Mouse (Mus musculus) left cerebral cortex, postnatal 14 days (tissue): Measurements from ENCODE around the gene Psenen. TPM values are rescaled to one million over a fixed set of nuclear protein-coding genes. Genes with fewer than 3 reads are reported as not detected.

Source experiments
- DNase-seq, 2 experiments: peaks; one replicate each; pipeline ENCODE4 v3.0.0; 2021 to 2022; ENCODE audit warnings: low spot score in 2 of 2, mixed read lengths in 1 of 2
- intact Hi-C: fragments of 180-260 bp; cut with DNase I; formaldehyde crosslinking; loops from one replicate; pipeline ENCODE4 v1.15.1; 2025
- long read RNA-seq, 2 experiments: library from polyadenylated mRNA; stranded (forward); transcript quantifications; one replicate each; pipeline ENCODE4 v2.0.0; 2021
- total RNA-seq, 2 experiments: library from RNA; stranded (reverse); gene quantifications; 2 replicates each; pipeline ENCODE4 v1.2.3; 2021

Gene Psenen
- 10 to 100 TPM; 81.0 to 81.3 TPM for total RNA-seq
- long read RNA-seq, experiment 1, transcript Psenen-201 (4 exons, 708 nt), result major isoform, 20 of 31 reads
- long read RNA-seq, experiment 1, partial matches to known transcripts, result 2 of 31 reads
- long read RNA-seq, experiment 1, other reads (novel, unspliced or antisense), result 4 of 31 reads
- long read RNA-seq, experiment 2, transcript Psenen-201 (4 exons, 708 nt), result major isoform, 28 of 36 reads
- long read RNA-seq, experiment 2, transcript Psenen-203 (3 exons, 669 nt), result minor isoform, 5 of 36 reads
- long read RNA-seq, experiment 2, partial matches to known transcripts, result 0 of 36 reads
- long read RNA-seq, experiment 2, other reads (novel, unspliced or antisense), result 0 of 36 reads

DNA sequence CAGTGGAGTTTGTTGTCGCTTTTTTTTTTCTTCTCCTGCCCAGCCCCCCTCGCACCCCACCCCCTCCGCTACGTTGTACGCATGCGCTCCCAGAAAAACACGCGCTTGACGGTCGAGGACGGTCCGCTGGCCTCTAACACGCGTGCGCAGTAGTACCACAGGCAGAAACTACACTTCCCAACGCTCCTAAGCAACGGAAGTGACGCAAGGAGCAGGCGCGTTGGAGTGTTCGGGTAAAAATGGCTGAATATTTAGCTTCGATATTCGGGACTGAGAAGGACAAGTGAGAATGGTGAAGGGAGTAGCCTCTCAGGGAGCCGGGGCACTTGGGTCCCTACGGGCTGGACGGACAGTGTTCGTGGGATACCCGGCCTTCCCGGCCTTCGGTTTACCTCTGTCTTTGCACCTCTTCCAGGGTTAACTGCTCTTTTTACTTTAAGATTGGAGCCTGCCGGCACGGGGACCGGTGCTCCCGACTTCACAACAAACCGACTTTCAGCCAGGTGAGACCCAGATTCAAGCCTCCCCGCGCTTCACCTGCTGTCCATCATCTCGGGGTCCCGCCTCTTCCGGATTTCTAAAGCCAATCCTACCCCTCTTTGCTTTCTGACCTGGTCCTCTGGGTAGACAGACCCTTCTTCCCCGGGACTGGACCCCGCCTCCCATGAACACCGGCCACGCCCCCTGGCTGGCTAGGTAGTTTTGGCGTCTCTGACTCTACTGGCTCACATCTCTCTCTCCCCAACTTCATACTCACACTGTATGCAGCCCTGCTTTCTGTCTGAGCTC, at the start of gene Psenen, which contains the start of the genes U2af1l4 and Gm49396:
Gene Psenen (minus strand): TSS at position 511 of the 789 bp plus-strand sequence.
Gene U2af1l4 (plus strand): TSS at position 185 of the 789 bp plus-strand sequence.
Gene Gm49396 (plus strand): TSS at position 228 of the 789 bp plus-strand sequence.
- intact Hi-C loops, result no loop called here

DNA sequence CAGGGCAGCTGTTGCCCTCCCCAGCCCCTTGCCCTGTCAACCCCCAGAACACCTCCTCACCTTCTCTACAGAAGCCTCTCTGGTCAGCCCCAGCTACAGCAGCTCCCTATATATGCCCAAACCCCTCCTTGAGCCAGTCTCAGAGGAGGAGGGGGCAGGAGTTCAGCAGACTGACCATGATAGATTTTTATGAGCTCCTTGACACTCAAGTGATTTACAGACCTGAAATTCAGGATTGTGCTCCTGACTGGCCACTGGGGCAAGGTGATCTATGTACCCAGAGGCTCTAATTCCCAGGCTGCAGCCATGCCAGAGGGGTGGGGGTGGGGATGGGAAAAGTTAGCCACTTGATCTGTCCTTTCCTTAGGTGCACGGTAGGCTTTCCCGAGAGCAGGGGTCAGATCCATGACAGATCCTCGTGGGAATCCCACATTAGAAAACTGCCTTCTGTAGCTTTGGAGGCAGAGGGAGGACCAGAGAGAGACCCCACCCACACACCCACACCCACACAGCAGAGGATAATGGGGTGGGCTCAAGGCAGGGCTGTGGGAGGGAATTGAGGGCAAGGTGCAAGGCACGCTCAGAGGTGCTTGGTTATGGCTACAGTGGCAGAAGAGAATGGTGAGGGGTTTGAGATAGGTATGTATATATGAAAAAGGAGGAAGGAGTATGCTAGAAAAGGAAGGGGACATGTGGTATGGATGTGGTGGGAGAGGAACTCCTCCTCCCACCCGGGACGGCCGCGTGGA, 49.4 kb upstream of the Psenen start, which contains the start of gene Upk1a:
Gene Upk1a (minus strand): TSS at position 194 of the 749 bp plus-strand sequence.
- DNase-seq, result no peak
- intact Hi-C loops, result loop anchor here (2.0 to 10.0 kb wide), 2 partner anchors 24 to 242 kb away; partner anchors contain the start of genes Ffar3 and Kmt2b

More for the DNA sequence above, at the start of gene Psenen, which contains the start of the genes U2af1l4 and Gm49396:
- DNase-seq, result peak; percentile 97 to 98

GRCm38 (mm10) chr7:30610043-30610442, 46.6 kb upstream of the Psenen start:
- no peak for DNase-seq
- intact Hi-C loops, result loop anchor here (10.0 kb wide), 1 partner anchor 245 kb away; the partner anchor contains the start of gene Ffar3

GRCm38 (mm10) chr7:30608476-30608875, 45.0 kb upstream of the Psenen start:
- DNase-seq, result no peak
- intact Hi-C loops, result no loop called here

- intact Hi-C loops, result no loop called here
- DNase-seq, result peak; percentile 43 to 52
Measured at GRCm38 (mm10) chr7:30607706-30608309, 44.4 kb upstream of the Psenen start.

- intact Hi-C loops, result no loop called here
- DNase-seq, result no peak
Measured at GRCm38 (mm10) chr7:30604944-30605343, 41.5 kb upstream of the Psenen start.

DNA sequence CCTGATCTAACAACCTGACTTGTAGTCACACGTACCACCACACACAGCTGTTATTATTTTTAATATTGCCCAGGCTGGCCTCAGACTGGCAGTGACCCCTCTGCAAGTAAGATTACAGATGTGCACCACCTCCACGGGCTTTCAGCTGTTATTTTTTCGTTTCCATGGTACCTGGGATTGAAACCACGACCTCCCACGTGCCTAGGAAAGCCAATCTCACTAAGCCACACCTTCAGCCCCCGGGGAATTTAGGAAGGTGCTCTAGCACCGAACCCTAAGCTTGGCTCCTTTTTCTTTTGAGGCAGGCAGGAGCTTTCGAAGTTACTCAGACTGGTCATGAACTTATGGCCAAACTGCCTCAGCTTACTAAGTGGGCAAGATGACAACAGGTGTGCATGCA, 41.0 kb upstream of the Psenen start:
- intact Hi-C loops, result no loop called here
- no peak for DNase-seq

GRCm38 (mm10) chr7:30602583-30602982, 39.2 kb upstream of the Psenen start:
- no peak for DNase-seq
- intact Hi-C loops, result no loop called here

DNA sequence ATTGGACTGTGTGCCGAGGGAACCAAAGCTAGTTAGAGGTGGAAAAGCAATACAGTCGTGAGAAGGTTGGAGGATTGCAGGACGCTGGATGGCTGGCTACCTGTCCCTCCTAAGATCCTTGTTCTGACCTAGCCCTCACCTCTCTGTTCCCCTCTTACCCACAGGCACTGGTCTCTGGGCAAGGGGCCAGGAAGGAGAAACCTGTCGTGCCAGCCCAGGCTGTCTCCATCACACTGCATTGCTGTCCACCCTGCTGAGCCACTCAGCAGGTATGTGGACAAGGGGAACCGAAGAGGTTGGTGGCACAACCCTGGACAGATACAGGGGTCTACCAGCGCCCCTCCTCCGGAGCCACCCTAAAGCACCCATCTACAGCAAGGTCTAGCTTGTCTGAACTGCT, 37.2 kb upstream of the Psenen start:
- no peak for DNase-seq

DNA sequence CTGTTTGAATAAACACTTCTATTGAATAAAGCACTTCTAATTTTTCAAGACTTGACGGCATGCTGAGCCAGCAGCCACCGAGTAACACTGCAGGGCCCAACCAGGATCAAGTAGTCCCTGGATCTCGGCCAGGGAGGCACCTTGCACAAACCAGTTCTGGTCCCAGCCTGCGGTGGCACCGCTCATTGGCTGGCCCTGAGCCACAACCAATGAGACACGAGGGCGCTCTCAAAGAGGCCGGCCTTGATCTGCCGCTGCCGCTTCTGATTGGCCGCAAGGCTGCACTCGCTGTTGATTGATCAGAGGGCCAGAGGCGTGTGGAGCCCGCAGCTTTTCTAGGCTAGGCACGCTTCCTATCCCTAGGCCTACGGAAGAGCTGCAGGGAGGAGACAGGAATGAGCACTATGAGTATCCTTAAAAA, 36.5 kb upstream of the Psenen start:
- DNase-seq, result peak; percentile 92 to 95
- intact Hi-C loops, result no loop called here

More for the DNA sequence above, 37.2 kb upstream of the Psenen start:
- intact Hi-C loops, result no loop called here

GRCm38 (mm10) chr7:30598786-30599185, 35.4 kb upstream of the Psenen start, which contains the start of gene Zbtb32:
Gene Zbtb32 (minus strand): TSS chr7:30598909.
- DNase-seq, result no peak
- intact Hi-C loops, result no loop called here

DNA sequence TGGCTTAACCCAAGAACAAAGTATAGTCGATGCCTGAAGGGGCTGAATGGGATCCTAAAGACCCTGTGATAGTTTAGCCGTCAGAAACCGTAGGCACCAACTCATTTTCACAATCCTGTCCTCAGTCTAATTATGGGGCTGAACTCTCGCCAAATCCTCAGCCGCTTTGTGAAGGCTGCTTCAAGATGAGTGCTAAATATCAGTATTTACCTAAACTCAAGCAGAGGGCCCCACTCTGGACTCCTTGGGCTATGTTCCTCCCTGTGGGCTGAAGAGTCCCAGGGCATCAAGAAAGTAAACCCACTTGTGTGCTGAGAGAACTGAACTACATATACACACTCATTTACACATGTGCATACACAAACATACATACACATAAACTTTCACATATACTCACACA, 33.4 kb upstream of the Psenen start:
- DNase-seq, result no peak
- intact Hi-C loops, result no loop called here

DNA sequence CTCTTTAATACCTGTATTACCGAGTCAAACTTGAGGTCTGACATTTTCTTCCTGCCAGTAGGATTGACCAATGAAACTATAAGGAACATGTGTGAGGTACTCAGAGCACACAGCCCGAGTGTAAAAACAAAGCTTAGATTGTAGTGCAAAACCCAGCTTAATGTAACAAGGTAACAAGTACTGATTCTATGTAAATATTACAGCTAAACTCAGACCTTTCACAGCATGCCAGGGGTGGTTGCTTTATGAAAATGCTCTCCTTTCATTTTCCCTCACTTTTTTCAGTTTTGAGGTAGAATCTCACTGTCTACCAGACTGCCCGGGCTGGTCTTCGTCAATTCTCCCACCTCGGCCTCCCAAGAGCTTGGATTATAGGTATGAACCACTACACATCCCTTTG, 32.7 kb upstream of the Psenen start:
- DNase-seq, result no peak
- intact Hi-C loops, result no loop called here

DNA sequence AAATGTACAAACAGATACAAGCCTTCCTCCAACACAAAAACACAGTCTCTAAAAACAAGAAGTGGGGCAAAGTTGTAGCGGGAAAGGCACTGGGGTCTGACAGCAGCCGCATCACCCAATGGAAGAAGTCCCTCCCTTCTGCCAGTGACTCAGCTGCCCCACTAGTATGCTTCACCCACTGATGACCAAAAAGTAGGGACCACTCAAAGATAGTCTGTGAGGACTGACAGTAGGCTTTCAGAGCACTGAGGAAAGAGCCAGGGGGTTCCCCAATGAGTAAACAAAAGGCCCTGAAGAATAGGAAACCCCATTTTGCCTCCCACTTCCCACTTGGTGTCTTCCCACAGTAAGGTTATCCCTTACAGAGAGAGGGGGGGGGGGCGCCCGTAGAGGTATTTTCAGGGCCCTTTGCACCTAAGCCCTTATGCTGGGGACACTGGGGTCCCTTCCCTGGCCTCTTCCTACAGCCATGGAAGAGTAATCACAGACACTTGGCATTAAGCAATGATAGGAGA, 31.1 kb upstream of the Psenen start:
- intact Hi-C loops, result no loop called here
- DNase-seq, result no peak

GRCm38 (mm10) chr7:30593579-30594509, 30.4 kb upstream of the Psenen start:
- no peak for DNase-seq
- intact Hi-C loops, result no loop called here

- intact Hi-C loops, result no loop called here
- DNase-seq, result no peak
Measured at GRCm38 (mm10) chr7:30592772-30593423, 29.5 kb upstream of the Psenen start.

DNA sequence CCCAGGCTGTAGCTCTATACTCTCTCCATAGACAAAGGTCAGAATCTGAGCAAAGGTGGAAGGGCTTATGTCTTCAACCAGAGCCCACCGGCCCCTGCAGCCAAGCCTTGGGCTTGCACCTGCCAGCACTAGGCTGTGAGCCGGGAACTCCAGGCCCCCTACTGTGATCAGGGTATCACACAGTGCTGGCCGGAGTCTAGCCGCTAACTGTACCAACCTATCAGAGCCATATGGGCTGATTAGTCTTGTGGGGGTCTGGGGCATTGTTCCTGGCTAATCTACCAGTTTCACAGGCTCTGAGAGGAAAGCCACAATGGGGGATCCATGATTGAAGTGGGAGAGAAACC, 28.2 kb upstream of the Psenen start:
- intact Hi-C loops, result no loop called here
- no peak for DNase-seq
